Mouse (Mus musculus): ENCODE results near the gene Olr1. TPM values are rescaled to one million over a fixed set of nuclear protein-coding genes. Genes with fewer than 3 reads are reported as not detected.

Gene Olr1
- under 1 TPM; 0.07 to 0.17 TPM for total RNA-seq (2021)

DNA sequence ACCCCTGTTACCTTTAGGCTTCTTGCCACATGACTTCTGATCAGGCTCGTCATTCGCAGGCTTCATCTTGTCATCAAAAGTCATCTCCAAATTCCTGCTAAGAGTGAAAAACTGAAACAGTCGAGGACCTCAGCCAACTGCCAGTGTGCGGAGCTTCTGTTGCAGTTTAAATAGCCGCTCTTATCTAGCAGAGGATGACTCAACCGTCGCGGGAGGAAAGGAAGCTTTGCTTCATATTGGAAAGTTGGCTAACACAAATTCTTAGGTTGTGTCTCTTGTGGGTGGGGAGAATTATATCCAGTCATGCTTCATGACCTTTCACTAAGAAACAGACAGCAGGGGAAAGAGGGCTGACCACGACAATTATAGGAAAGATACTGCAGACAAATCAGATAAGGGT, at the start of gene Olr1:
Gene Olr1 (minus strand): TSS at position 142 of the 400 bp plus-strand sequence.
- intact Hi-C loops (cut with DNase I): no loop called here
- no peak for DNase-seq

DNA sequence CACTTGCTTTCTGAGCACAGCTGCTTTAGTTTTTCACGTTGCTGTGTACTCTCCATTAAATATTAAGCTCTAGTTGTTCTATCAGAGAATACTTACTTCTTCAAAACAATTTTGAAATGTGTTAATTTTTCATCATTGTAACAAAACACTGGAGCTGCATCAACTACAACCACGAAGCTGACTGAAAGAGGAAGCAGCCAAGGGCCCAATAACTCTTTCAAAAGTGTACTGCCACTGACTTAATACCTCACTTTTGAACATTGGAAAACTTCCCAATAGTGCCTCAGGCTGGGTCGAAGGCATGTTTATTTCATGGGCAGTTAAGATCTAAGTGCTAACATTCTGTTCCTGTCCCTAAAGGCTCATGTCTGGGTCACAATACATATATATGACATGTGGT, 41.0 kb upstream of the Olr1 start:
- intact Hi-C loops (cut with DNase I): no loop called here
- no peak for DNase-seq

DNA sequence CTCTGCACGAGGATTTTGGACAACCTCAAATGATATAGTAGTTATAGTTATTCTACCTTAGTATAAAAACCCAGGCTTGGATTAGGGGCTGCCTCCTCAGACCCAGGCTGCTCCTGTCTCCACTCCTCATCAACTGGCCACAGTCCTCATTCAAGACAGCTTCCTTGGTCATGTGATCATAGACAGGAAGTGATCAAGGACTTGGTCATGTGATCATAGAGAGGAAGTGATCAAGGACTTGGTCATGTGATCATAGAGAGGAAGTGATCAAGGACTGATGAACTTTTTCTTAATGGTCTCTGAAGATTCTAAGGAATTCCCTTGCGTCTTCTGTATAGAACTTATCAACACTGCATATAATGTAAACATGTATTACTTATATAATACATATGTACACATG, 40.3 kb upstream of the Olr1 start:
- intact Hi-C loops (cut with DNase I): no loop called here
- no peak for DNase-seq

DNA sequence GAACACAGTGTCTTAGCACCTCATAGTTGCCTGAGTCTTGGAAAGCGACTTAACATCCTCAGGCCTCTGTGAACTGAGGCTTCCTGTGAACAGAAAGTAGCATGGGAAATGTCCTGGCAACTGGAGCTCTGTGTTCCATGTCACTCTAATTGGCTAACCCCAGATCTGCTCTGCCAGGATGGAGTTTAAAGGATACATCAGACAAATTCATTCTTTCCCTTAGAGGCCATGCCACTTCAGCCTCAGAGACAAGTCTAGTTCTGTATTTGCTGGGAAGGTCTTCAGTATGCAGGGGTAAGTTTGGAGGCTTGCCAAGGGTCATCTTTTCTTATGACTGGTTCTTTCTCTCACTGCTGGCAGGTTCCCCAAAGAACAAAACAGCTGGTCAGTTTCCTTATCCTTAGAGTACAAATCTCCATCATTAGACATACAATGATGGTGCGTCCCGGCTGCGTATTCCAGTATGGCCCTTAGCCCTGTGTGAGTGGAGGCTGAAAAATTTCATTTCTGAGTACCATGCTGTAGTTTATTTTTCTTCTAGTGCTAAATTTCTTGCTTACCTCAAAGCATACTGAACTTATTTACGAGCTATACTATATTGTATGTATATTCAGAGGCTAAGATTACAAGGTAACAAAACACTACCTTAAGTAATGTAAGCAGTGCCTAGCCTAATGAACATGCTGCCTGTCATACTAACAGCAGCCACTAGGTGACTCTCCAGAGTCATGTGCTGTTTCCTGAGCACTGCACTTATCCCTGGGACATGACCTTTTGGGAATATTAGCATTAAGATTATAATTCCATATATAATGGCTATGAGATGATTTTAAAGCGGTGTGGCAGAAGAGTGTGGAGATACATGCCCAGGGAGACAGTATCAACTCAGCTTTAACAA, 37.0 kb upstream of the Olr1 start:
- intact Hi-C loops (cut with DNase I): loop anchor here (2.0 kb wide), 1 partner anchor 15 kb away; no protein-coding TSS in a partner anchor
- DNase-seq: peak; percentile 68 to 81

GRCm38 (mm10) chr6:129542540-129542939, 35.6 kb upstream of the Olr1 start:
- no peak for DNase-seq
- intact Hi-C loops (cut with DNase I): no loop called here

DNA sequence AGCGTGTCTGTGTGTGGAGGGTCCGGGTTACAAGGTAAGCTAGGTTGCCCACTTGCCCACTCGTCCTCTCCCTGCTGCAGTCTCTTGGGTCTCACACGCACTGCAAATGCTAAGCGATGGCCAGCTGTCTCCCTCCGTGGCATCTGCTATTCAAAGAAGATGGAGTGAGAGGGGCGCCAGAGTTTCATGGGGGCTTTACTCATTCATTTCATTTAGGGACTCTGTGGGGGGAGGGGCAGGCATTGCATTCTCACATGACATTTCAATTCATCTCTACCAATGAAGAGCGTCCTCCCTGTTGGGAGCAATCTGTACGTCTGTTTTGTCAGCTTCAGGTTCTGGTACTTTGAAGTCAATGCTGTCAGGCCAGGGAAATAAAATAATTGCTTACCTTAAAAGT, 35.0 kb upstream of the Olr1 start:
- intact Hi-C loops (cut with DNase I): no loop called here
- no peak for DNase-seq

DNA sequence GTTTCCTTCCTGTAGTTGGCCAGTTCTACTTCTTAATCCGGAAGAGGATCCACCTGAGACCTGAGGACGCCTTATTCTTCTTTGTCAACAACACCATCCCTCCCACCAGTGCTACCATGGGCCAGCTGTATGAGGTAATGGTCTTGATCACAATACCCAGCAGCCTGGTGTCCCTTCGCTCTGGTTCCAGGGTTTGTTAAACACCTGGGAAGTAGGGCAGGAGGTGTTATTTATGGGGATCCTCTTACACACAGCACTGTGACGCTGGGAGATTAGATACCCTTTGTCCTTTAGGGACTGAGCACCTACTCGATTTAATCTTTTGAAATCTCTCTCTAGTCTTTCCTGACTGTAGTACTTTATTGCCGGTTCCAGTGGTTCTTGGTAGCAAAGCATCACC, 31.6 kb upstream of the Olr1 start:
- intact Hi-C loops (cut with DNase I): no loop called here
- no peak for DNase-seq

DNA sequence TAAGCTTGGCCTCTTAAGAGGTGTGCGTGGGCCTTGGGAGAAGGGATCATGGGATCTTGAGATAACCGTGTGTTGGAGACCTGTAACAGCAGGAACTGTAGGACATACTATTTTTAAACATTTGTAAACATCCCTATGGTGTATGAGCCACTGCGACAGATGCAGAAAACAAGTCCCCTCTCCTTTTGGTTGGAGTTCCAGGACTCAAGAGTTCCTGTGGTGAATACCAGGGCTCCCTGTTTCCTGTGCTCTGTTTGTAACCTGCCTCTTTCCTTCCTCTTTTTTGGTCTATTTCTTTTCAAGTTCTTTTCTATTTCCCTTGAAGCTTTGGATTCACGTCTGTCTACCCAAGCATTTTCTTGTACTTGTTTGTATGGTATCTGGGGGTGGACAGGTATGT, 28.8 kb upstream of the Olr1 start:
- DNase-seq: no peak
- intact Hi-C loops (cut with DNase I): no loop called here

GRCm38 (mm10) chr6:129534627-129535190, 27.7 kb upstream of the Olr1 start:
- DNase-seq: peak; percentile 25 to 40
- intact Hi-C loops (cut with DNase I): loop anchor here (5.0 kb wide), 1 partner anchor 687 kb away; no protein-coding TSS in a partner anchor

DNA sequence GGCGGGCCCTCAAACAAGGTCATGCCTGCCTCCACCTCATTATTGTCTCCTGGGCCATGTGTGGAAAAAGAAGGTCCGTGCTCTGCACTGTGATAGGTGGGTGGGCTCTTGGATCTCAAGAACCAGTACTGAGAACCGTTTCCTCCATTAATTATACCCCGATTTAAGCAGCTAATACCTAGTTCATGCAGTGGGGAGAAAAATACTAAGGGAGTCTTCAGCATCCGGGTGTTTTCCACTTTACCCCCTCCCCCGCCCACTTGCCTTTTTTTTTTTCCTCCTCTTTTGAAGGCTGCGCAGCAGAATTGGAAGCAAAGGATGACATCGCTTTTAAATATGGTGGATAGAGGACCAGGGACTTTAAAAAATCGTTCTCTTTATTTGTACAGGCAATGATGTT, 27.1 kb upstream of the Olr1 start:
- intact Hi-C loops (cut with DNase I): loop anchor here (5.0 kb wide), 1 partner anchor 687 kb away; no protein-coding TSS in a partner anchor
- DNase-seq: peak in 1 of 2 experiments; percentile 30

DNA sequence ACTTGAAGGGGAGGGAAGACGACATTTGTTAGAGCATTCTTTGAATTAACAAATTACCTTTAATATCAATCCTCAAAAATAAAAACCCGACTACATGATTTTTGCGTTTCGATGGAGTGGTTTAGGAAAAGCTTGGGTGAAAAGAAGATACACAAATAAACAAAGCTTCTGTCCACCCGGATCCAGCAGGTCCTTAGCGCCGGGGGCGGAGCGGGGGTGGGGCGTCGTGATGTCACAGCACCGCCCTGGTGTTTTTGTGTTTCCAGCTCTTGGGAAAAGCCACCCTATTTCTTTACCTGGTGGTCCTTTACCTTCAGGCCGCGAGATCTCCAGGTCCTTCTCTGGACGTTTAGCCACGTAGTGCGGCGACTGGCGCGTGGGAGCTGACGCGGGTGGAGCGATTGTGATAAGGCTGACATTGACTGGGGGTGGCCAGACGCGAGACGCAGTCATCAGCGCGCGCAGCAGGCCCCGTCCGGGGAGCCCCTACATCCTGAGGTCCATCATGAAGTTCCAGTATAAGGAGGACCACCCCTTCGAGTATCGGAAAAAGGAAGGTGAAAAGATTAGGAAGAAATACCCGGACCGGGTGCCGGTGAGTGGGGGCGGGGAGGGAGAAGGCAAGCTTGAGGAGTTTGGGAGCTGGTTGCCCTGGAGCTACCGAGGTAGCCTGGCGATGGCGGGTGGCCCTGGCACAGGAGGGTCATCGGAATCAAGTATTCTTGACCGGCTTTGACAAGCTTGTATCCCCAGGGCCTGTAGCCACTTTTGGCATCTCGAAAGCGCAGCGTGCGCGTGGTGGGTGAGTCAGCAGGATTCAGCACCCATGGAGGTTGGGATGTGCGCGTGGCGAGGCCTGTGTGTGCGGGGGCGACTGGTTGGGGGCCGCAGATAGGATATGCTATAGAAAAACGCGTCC, 26.2 kb upstream of the Olr1 start, which contains the start of gene Gabarapl1:
Gene Gabarapl1 (plus strand): TSS at position 219 of the 919 bp plus-strand sequence.
- intact Hi-C loops (cut with DNase I): loop anchor here (5.0 kb wide), 1 partner anchor 686 kb away; no protein-coding TSS in a partner anchor
- peak; percentile 87 to 89 for DNase-seq

GRCm38 (mm10) chr6:129532556-129532941, 25.6 kb upstream of the Olr1 start:
- intact Hi-C loops (cut with DNase I): loop anchor here (5.0 kb wide), 1 partner anchor 685 kb away; no protein-coding TSS in a partner anchor
- peak; percentile 84 to 88 for DNase-seq

GRCm38 (mm10) chr6:129530261-129530660, 23.3 kb upstream of the Olr1 start:
- intact Hi-C loops (cut with DNase I): loop anchor here (5.0 kb wide), 1 partner anchor 683 kb away; no protein-coding TSS in a partner anchor

DNA sequence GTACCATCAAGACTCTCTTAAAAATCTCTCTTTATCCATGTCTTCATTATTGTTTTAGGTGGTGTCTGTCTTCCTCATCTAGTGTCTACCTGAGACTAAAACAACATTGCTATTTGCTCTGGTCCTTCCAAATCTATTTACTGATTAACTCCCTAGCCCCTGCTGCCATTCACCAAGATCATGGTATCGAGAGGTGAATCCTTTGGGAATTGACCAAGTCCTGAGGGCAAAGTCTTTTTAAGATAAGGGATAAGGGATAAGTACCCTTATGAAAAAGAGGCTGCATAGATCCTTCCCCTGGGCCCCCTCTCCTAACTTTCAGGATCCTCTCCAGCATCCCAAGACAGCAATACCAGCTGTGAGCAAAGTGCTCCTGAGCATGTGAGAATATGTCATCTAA, 22.6 kb upstream of the Olr1 start:
- no peak for DNase-seq
- intact Hi-C loops (cut with DNase I): loop anchor here (5.0 kb wide), 1 partner anchor 682 kb away; no protein-coding TSS in a partner anchor

More at GRCm38 (mm10) chr6:129530261-129530660, 23.3 kb upstream of the Olr1 start:
- no peak for DNase-seq

DNA sequence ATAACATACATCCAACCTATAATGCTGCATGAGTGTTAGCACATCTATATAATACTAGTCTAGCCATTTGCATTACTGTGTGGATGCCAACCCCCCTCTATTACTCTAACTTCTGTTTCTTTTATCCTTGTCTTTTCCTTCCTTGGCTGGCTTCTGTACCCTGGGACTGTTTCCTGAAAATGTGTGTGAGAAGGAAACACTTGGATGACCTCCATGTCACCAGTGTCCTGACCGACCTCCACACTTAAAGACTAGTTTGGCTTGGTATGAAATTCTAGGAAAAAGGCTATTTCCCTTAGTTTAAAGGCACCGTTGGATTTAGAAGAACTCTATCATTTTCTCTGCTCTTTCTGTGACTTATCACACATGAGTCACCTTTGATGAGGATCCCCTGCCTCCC, 20.5 kb upstream of the Olr1 start:
- intact Hi-C loops (cut with DNase I): no loop called here
- DNase-seq: no peak

- intact Hi-C loops (cut with DNase I): no loop called here
- DNase-seq: no peak
Measured at GRCm38 (mm10) chr6:129526069-129526468, 19.1 kb upstream of the Olr1 start.

DNA sequence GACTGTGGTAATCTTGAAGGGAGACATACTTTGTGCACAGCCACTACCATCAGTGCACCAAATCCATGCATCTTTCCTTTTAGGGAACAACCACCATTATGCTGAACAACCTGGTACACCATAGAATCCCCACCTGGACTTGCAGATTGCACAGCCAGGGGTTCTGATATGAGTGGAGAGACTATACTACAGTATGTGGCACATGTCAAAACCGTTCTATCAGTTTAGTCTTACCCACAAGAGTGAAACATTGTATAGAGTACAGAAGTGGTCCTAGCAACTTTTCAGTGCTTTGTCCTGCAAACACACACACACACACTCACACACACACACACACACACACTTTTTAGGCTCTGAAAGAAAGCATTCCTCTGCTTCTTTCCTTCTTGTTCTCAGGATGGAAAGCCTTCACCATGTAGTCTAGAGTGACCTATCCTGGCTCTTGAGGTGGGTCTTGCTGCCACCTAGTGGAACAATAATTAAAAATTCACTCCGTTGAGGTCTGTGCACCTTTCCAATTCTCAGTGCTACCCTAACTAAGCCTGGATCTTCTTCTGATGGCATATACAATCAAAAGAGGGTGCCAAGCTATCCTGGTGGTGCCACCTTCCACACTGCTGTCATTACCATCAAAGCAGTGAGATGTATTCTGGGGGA, 10.9 kb upstream of the Olr1 start:
- intact Hi-C loops (cut with DNase I): loop anchor here (1.0 to 5.0 kb wide), 3 partner anchors 39 to 125 kb away; no protein-coding TSS in a partner anchor
- DNase-seq: peak; percentile 48 to 59

DNA sequence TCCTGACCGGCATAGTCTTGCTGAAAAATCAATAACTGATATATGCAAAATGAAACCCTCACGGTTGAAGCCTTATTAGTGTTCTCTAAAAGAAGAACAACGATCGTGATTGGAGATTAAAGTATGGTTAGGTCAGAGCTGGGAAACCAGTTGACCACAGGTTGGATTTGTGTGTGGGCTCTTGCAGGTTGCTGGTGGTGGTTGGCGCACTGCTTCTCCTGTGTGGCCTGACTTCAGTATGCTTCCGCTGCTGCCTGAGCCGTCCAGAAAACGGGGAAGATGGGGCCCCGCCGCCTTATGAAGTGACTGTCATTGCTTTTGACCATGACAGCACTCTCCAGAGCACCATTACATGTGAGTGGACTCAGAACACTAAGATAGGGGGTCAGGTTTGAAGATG, 9.4 kb upstream of the Olr1 start:
- DNase-seq: no peak
- intact Hi-C loops (cut with DNase I): loop anchor here (5.0 kb wide), 2 partner anchors 39 to 41 kb away; no protein-coding TSS in a partner anchor

- intact Hi-C loops (cut with DNase I): loop anchor here (5.0 kb wide), 2 partner anchors 38 to 42 kb away; no protein-coding TSS in a partner anchor
- no peak for DNase-seq
Measured at GRCm38 (mm10) chr6:129515068-129515467, 8.1 kb upstream of the Olr1 start.

DNA sequence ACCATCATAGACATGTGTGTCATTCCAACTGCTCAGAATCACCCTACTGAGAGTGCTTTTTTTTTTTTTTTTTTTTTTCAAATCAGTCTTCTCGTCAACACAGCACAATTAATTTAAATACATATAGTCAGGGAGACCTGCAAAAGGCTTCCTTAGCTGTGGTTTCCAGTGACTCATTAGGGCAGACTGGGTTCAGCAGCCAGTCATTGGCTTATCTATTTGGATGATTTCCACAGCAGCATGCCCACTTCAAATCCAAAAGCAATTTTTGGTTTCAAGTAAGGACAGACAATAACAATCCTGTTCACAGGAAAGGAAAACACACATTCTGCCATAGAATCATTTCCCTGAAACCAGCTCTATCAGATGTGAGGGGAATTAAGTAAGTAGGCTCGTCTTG, 7.4 kb upstream of the Olr1 start:
- intact Hi-C loops (cut with DNase I): no loop called here
- DNase-seq: no peak

All from heart, postnatal 10 days (tissue).